Mouse (Mus musculus) gastrocnemius, adult 8-10 months (tissue): Measurements from ENCODE around the gene Gadd45a. TPM values are rescaled to one million over a fixed set of nuclear protein-coding genes. Genes with fewer than 3 reads are reported as not detected.
"Not testable (repeated sequence)": the region's sequence is repeated elsewhere in the genome, so short reads cannot be mapped to it uniquely, and the experiment has no call there.

ENCODE experiments used
- DNase-seq, 2 experiments: peaks; one replicate each; pipeline ENCODE4 v3.0.0; 2022; ENCODE audit warnings: low spot score in 2 of 2
- total RNA-seq, 4 experiments: library from RNA; stranded (reverse); gene quantifications; 2 replicates each; pipeline ENCODE4 v1.2.4; 2022

Gadd45a gene
- total RNA-seq, 4 experiments from 2014 or later = 23.9 to 45.4 (median 33.9) TPM

DNA sequence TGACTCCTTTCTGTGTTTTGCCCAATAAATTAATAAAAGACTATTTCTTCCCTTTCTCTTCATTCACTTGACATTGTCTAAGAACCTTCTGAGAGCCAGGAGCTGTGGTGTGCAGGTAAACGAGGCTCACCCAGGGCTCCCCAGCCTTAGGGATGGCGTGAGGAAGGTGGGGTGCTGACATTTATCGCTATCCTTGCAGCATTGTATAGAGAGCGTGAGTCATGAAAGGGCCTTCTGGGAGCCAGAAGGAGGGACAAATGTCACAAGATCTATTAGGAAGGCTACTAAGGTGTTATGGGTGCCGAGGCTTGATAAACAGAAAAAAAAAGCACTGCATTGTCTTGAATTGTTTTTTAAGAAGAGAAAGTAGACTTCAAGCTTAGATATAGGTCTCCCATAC lies 15.9 kb downstream of the Gadd45a start:
- DNase-seq = no peak

DNA sequence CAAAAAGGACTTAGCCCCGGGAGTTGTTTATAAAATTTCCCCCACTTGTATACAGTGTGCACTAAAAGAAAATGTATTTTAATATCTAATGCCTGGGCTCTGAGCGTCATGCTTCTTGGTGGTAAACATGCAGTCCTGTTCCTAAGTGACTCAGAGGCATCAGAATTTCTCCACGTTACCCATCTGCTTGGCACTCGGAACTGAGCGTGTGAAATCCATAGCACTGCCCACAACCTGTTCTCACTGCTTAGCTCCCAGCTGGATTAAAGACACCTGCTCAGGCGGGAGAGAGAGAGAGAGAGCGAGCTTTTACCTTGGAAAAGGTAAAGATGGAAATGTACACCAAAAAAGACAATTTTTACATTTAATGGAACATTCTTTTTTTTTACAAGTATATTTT lies 18.3 kb downstream of the Gadd45a start:
- DNase-seq = not testable (repeated sequence)

DNA sequence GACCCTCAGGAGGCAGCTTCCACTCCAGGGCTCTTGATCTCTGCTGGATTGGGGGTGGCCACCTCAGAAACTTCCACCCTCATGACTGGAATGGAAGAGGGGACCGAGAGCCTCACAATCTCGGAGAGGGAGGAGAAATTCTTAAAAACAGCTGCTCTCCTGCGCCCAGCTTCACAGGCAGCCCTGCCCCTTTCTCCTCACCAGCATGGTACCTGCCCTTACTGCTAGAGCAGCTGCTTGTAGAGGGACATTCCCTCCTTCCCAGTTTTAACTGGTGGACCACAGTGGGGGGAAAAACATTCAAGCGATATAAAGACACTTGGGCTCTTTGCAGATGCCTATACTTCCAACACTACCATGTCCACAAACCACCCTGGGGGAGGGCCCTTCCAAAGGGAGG lies 18.9 kb downstream of the Gadd45a start:
- DNase-seq = no peak

DNA sequence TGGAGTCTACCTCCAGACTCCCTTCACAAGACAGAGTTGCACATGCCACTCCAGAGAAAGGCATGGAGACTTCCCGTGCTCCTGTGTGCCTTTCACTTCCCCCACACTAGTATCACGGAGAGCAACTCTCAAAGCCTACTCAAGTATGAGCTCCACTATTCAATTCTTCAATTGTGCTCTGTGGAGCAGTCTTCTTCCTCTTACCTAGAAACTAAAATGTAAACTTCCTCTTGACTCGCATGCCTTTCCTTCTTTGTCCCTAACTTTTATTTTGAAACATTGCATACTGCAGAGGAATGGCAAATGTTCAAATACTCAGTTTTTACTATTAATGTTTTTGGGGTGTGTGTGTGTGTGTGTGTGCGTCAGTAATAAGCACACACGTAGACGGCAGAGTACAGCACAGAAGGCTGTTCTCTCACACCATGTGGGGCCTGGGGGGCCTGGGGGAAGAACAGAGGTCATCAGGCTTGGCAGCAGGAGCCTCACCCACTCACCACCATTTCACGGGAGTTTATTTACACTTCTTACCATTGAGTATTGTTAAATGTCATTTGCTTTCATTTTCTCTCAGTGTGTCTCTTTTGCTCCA lies 20.6 kb downstream of the Gadd45a start:
- no peak for DNase-seq

DNA sequence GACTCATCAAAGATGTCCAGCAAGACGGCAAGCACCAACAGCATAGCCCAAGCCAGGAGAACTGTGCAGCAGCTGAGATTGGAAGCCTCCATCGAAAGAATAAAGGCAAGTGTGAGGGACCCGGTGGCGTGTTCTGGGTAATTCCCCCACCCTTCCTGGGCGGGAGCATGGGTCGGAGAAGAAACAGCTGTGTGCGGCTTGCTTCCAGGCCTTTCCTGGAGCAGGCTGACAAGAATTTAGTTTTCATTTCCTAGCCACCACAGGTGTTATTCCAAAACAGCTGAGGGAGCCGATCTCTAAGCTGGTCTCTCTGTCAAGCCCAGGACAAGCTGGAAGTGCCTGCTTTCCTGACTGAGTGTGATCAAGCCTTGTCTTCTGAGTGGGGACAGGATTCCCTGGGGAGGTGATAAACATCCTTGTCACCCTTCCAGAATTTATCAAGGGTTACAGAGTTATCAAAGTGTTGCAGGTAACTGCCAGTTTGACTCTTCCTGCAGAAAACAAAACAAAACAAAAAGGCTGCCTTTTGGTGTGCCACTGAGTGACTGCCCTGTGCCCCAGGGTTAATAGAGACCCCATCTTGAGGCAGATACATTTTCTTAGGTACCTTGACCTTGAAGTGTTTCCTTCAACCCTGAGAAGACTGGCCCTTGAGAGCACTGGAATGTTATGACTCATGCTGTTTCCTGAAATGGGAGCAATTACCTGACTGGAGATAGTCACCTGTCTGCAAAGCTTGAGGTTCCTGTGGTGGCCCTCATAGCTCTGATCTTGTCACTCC lies 21.3 kb downstream of the Gadd45a start:
- peak in 1 of 2 experiments; percentile 19 for DNase-seq

DNA sequence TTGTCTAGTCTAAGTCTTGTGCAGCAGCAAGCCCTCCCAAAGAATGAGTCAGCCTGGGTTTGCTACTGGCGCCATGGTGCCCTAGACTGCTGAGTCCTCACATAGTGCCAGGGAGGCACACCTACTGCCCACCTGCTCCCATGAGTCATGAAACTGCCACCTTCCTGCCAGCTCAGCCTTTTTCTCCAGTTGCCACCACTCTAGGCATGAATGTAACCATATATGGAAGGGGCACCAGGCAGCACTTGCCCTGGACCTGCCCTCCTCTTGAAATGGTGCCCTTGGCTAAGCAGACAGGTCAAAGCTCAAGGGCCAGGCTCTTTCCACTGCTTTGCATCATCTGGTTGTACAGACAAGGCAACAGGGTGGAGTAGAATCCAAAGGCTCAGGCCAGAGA lies 22.6 kb downstream of the Gadd45a start:
- no peak for DNase-seq

DNA sequence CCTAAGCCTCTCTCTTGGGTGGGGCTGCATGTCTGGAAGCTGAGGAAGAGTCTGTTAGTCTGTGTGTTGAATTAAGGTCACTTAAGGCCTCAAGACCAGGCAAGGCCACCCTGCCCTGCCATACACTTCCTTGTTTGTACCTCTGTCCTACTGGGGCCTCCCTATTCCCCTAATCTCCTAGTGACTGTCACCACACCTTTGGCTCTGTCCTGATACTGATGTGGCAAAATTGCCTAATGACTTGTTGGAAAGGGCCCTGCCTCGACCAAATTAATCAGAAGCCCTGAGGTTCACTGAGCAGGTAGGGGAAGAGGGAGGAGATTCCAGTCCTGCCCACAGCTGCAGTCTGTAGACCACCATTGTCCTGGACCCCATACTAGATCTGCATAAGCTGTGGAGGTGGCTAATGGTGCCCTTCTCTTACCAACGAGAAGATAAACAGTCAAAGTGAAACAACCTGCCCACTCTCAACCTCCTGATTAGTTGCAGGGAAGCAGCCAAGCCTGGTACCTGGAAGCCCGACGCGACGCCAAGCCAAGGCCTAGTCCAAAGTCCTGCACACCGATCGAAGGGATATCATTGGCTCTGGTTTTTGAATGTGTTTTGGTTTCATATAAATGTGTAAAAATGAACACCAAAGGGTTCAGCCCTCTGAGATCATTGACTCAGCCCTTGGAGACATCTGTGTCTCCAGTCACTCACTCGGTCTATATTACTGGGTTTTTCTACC lies 23.1 kb downstream of the Gadd45a start:
- DNase-seq = no peak

DNA sequence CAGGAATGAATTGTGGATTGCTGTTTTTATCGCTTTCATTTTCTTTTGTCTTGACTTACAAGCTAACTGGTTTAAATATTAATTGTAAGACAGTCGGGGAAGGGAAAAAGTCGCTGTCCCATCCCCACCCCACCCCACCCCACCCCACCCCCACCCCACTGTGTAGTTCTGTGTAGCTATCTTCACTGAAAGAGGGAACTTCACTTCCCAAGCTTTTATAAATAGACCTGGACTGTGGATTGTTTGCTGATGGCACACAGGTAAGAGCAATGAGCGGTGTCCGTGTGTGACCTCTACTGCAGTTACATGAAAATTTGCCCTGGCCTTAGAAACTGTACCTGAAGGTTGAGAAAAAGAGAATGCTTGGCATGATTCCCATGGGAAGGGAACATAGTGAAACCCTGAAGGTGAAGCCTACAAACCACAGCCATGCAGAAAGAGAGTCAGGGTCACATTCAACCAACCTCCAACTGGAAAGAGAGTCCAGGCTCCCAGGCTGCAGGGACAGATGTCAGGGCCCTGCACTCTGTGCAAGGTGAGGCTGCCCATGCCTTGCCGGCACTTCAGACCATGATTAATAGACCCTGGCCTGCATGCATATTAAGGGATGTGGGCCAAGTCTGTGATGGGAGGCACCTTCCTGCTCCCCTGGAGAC lies 23.8 kb downstream of the Gadd45a start:
- DNase-seq = no peak

DNA sequence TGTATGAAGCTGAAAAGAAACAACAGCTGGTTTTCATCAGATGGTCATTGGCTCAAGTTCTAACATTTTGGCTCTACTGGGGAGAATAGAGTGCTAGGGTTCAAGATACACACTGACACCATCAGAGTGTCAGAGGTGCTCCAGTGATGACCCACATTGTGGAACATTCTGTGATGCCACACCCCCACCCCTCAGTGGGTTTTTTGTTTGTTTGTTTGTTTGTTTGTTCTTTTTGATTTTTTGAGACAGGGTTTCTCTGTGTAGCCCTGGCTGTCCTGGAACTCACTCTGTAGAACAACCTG lies 26.1 kb downstream of the Gadd45a start:
- DNase-seq = no peak

DNA sequence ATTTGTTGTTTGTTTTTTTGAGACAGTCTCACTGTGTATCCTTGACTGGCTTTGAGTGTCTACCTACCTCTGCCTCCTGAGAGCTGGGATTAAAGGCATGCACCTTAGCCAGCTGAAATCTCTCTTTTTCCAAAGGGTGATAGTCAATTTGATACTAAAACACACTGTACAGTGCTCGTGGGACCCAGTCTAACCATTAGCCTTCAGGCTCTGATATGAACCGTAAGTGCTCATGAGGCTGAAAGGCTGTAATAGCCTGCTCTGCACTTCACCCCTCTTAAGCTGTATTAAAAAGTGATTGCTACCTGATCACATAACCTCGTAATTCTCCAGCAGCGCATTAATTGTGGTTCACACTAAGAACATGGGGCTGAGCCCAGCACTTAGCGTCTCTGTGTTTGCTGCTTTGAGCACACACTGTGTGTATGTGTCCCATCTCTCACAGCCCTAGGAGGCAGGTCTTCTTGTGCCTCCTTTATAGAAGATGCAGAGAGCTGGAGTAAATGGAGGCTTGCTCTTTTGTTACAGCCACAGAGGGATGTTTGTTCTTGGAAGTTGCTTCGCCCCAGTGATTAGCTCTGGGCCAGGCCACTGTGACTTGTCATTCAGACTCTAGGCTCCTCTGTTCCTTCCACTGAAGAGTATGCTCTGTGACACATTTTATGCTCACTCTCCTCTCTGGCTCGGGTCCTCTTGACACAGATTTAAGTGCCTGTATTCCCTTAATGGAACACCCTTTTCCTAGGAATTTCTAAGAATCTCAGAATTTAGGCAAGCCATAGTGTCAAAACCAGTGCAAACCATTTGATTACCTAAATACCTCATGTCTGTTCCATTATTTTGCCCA lies 26.7 kb downstream of the Gadd45a start:
- DNase-seq = no peak

DNA sequence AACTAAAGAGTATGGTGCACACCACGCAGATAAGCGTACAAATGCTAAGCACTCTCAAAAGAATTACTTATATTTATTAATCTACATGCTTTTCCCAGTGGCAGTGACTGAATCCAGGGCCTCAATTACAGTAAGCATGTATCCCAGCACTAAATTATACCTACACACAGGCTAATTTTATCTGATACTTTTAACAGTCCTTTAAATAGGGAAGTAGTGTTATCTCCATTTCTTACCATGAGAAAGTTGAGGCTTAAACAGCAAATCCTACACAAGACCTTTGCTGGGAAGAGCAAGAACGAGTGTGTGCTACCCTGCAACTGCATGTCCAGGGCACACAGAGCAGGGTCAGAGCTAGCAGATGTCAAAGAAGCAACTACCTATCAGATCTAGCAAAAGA lies 27.4 kb downstream of the Gadd45a start:
- DNase-seq = no peak

DNA sequence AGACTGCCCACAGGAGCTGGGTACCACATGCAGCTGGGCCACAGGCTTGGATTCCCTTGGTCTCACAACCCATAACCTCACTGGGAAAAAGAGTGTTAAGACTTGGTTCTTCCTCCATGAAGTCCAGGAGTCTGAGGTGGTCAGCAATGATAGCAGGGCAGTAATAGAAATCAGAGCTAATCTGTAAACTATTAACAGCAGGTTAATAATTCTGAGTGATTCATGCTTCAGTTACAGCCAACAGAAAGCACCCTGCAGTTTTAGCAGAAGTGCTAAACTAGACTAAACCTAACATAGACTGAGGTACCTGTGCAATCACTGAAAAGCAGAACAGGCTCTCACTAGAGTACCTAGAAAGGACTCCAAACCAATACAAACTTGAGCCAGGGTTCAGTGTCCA lies 37.5 kb downstream of the Gadd45a start:
- no peak for DNase-seq

DNA sequence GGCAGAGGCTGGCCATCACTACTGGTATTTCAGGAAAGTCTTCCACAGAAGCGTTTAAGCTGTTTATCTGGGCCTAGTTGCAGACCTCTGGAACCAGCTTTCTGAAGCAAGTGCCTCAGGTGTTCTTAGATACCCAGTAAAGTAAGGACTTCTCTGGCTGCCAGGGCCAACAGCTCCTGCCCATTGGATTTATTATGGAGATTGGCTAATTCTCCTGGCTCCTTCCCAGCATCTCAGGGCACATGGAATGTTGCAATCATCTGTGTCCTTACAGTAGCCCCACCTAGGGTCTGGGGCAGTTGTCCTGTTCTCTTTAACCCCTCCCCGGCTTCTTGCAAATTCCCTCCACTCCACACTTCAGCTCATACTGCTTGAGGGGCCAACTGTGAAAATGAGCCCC lies 38.6 kb downstream of the Gadd45a start:
- no peak for DNase-seq

DNA sequence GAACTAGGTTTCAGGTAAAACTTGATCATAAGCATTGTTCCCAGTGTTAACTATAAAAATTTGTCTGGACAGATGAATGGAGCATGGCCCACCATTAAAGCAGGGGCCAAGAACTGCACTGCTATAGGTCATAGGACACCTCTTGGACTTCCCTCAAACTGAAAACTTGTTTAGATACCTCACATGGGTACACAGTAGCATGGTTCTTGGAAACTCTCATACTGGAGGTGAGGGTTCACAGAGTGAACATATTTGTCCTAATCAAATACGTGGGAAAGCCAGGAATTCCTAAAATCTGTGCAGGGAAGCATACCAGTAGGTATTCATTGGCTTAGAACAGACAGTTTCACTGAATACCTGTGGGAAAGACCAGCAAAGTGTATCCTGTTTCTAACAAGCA lies 41.0 kb downstream of the Gadd45a start:
- no peak for DNase-seq

DNA sequence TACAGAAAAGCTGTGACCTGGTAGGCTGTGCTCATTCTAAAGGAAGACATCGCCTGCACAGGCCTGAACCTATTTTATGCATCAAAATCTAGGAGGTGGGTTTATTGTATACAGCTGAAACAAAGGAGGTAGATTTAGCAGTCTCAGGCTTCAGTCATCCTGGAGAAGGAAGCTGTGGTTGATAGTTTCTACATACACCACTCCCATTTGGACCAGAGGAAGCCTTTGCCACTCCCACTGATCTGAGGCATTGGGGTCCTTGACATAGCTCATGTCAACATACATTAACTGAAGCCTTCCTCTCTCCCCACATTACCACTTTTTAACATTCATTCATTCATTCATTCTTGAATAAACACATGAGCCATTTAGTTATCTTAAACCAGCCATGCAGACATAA lies 41.4 kb downstream of the Gadd45a start:
- DNase-seq = no peak

DNA sequence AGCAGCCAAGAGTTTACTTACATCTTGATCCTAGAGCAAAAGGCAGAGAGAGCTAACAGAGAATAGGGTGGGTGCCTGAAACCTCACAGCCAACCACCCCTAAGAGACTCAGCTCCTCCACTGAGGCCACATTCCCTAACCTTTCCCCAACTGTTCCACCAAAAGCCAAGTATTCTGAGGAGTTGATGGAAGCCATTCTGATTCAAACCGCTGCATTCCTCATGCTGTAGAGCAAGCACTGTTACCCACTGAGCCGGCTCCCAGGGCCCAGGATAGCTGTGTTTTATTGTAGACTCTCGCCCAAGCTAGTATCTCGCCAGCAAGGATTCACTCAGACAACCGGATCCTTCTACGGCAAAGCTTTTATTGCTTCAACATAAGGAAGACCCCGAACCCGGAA lies 42.3 kb downstream of the Gadd45a start:
- DNase-seq = no peak

DNA sequence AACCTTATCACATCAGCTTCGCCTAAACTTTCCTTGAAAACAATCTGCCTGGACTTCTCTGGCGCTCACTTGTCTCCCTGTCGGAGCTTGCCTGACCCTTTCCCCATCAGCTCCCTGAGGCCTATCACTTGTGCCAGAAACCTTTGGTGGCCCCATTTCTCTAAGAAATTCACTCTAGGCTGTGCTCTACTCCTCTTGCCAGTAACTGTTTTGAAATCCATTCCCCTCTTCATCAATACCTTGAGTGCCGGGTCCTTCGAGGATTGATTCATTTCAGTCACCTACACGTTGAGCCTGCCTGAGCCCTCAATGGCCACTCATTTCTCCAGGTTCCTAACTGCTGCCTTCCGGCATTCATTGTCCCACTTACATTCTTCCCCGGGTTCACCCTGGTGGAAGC lies 44.5 kb downstream of the Gadd45a start:
- no peak for DNase-seq

DNA sequence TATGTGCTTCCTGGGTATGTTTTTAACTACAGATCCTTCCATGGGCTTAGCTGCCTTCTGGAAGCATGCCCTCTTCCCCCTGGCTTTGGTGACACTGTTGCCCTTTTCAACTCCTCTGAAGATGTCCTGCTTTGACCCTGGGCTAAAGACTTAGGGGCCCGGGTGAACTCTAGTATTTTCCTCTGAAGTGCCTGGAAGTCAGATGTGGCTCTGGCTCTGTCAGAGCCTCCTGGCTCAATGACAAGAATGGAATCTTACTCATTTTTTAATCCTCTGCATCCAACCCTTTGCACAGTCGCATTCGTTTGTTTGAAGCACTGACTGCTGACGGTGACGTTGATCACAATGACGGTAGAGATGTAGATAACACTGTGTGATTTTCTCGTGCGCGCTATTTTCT lies 45.0 kb downstream of the Gadd45a start:
- no peak for DNase-seq

DNA sequence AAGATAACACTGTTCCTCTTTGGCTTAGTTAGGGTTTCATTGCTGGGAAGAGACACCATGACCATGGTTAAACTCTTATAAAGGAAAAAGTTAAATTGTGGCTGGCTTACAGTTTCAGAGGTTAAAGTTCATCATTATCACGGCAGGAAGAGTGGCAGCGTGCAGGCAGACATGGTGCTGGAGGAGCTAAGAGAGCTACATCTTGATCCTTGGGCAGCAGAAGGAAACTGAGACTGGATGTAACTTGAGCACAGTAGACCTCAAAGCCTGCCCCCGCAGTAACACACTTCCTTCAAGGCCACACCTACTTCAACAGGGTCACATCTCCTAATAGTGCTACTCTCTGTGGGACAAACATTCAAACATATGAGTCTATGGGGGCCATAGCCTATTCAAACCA lies 47.7 kb downstream of the Gadd45a start:
- DNase-seq = no peak

DNA sequence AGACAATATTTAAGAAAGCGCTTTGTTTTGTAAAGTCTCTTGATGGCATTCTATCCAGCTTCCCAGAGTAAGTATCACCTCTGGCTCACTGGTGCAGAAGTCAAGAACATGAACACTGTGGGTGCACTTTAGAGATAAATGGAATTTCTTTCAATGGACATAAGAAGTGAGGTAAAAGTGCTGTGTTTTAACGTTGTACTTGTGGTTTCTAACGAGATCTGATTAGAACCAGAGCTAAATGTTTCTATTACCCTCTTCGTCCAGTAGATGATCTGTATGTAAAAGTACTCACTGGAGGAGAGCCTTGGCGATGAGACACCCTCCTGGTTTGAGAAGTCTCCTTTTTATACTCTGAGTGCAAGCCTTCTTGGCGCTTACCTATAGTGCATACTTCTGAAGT lies 48.2 kb downstream of the Gadd45a start:
- DNase-seq = no peak

DNA sequence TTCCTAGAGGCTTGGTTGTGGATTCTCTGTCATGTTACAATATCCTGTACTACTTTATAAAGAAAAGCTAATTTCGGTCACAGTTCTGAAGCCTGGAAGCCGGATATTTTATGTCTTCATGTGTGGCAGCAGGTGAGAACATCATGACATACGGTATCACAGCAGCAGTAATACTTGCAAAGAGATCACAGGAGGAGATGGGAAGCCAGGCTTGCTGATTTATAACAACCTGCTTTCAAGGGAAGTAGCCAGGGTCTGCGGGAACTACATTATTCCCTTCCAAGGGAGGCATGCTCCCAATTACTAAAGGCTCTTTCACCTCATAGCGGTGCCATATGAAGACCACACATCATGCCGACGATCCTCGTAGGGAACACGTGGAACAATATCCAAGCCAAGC lies 48.9 kb downstream of the Gadd45a start:
- no peak for DNase-seq
